Mouse (Mus musculus): Measurements from ENCODE around the gene Dcbld2.

- no peak for TF ChIP-seq CTCF (IDR thresholded peaks at IDR 0.05; ENCODE audit: low read depth, low read length)
- TF ChIP-seq POLR2AphosphoS5 (IDR thresholded peaks at IDR 0.05; ENCODE audit: insufficient replicate concordance, low read depth, low read length), result no peak
- no peak for TF ChIP-seq GATA1 (IDR thresholded peaks at IDR 0.05; ENCODE audit: borderline replicate concordance, low read length)
- no peak for TF ChIP-seq GATA2 (IDR thresholded peaks at IDR 0.05; ENCODE audit: borderline replicate concordance, low read depth, low read length)
- TF ChIP-seq TAL1 (conservative IDR thresholded peaks at IDR 0.05; ENCODE audit: low read depth, low read length), result no peak
Measured at GRCm38 (mm10) chr16:58470061-58470460, 61.8 kb downstream of the Dcbld2 start.

Measured in G1E (cell line).